Mouse (Mus musculus) hindbrain, embryonic 12.5 days (tissue): ENCODE measurements around the gene Prrt1. TPM values are rescaled to one million over a fixed set of nuclear protein-coding genes. Genes with fewer than 3 reads are reported as not detected.

Experiments used
- ATAC-seq: fragments of 200-750 bp; cut with Nextera tagmentation; 2 replicates; pipeline ENCODE4 v1.8.0; 2017; ENCODE audit warnings: moderate TSS enrichment; ENCODE audit not compliant: low FRiP score
- H3K27ac ChIP-seq: fragments of 300-500 bp; sonication (generic); 2 replicates; pipeline ENCODE4 v1.5.1; 2016; ENCODE audit warnings: mild to moderate bottlenecking
- H3K27me3 ChIP-seq: fragments of 300-500 bp; sonication (generic); 2 replicates; pipeline ENCODE4 v1.6.1; 2016; ENCODE audit warnings: mild to moderate bottlenecking
- H3K36me3 ChIP-seq: fragments of 300-500 bp; sonication (generic); 2 replicates; pipeline ENCODE4 v1.6.1; 2016; ENCODE audit warnings: mild to moderate bottlenecking
- H3K4me1 ChIP-seq: fragments of 300-500 bp; sonication (generic); 2 replicates; pipeline ENCODE4 v1.6.1; 2016
- H3K4me2 ChIP-seq: fragments of 300-500 bp; sonication (generic); replicated peaks from 2 replicates; pipeline ENCODE4 v1.6.1; 2016; ENCODE audit warnings: mild to moderate bottlenecking
- H3K4me3 ChIP-seq: fragments of 300-500 bp; sonication (generic); 2 replicates; pipeline ENCODE4 v1.5.1; 2016; ENCODE audit warnings: mild to moderate bottlenecking
- H3K9ac ChIP-seq: fragments of 300-500 bp; sonication (generic); 2 replicates; pipeline ENCODE4 v1.6.1; 2016; ENCODE audit warnings: mild to moderate bottlenecking, moderate library complexity
- H3K9me3 ChIP-seq: fragments of 300-500 bp; sonication (generic); replicated peaks from 2 replicates; pipeline ENCODE4 v1.6.1; 2016; ENCODE audit warnings: mild to moderate bottlenecking
- WGBS: fragments of 180-500 bp; shearing (Covaris S2); methylation state at CpG from one replicate; pipeline ENCODE4 v1.1.7; 2016; 5-methylcytosine and 5-hydroxymethylcytosine counted together
- polyA plus RNA-seq: library from polyadenylated mRNA; unstranded; fragments of >200 nt; fragmentation: Nextera tagmentation; extraction: Ambion mirVana; gene quantifications from 2 replicates; pipeline ENCODE4 v1.2.1, GENCODE M21; 2016

Gene Prrt1
- polyA plus RNA-seq, 1 experiment from 2014 or later: 3.1 TPM

DNA sequence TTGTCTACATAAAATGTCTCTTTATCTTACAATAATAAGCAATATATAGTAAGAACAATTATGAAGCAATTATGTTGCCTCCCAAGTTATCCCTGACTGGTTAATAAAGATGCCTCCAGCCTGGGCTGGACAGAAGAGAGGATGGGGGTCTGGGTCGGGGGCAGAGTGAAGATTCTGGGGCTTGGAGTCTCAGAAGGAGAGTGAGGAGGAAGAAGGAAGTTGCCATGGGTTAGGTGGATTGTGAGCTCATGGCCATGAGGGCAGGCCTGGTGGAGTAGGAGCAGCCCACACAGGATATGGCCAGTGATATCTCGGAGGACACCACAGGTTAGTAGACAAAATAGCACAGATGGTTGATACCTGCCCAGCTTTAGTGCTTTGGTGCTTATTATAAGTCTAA, 28.8 kb downstream of the Prrt1 start:
- no peak overlapping the region for H3K4me2 ChIP-seq
- no peak overlapping the region for H3K27ac ChIP-seq
- no peak overlapping the region for H3K9ac ChIP-seq
- H3K4me1 ChIP-seq: peaks cover 13% of the 10 kb centered on the region
- WGBS: 81% methylated on average over 2 of the region's 2 CpGs
- ATAC-seq: no peak
- H3K36me3 ChIP-seq: peaks cover 18% of the 10 kb centered on the region
- H3K9me3 ChIP-seq: no peaks in the 10 kb centered on the region
- H3K4me3 ChIP-seq: no peak overlapping the region
- peaks cover 32% of the 10 kb centered on the region for H3K27me3 ChIP-seq

DNA sequence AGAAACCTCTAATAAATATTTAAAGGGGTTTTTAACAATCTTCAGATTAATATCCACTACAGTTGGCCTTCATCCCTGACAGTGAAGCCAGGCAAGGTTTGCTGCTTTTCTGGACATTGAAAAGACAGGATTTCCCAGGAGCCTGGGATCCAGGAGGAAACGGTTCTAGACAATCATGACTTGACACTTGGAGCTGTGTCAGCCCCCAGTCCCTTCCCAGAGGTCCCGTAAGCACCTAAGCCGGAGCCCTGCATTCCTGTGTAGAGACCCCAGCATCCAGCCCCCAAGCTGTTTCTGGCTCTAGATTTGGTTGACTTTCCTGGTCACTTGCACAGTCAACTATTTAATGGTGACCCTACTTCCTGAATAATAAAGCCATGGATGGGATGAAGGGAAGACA, 29.3 kb downstream of the Prrt1 start:
- Histone ChIP-seq H3K4me1 (peaks cover 13% of the 10 kb centered on the region), H3K4me2 (no peak overlapping the region), H3K27ac (no peak overlapping the region), H3K9me3 (no peaks in the 10 kb centered on the region), H3K27me3 (peaks cover 35% of the 10 kb centered on the region), H3K9ac (no peak overlapping the region), H3K36me3 (peaks cover 14% of the 10 kb centered on the region), H3K4me3 (no peak overlapping the region)
- ATAC-seq: no peak
- WGBS: 86% methylated on average over 3 of the region's 3 CpGs

DNA sequence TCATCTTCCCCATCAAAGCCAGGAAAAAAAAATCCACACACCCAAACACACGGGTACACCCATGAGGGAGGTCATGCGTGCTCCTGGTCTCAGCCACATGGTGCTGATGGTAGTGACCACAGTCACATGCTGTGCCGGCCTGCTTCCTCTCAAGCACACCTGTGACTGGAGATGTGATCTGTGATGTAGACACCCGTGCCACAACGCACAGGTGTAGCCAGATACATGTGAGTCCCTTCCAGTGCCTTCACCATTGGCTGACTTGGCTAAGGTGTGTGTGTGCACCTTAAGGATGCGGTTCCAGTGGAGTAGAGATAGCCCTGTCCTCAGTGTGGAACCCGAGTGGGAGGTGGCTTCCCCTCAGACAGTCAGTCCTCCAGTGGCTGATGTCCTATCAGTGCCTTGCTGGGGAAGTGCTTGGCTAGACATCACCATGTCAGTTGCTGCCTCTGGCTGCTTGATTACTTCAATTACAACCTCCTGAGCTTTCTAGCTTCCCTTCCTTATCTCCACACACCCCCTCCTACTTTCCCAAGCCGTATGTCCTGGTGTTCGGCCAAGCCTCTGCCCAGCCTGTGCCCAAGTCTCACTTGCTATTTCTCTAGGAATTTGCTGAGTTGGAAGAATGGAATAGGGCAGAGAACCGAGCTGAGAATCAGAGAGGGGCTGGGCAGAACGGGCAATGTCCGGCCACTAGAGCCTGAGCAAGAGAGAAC, 30.0 kb downstream of the Prrt1 start:
- no peak overlapping the region for H3K9ac ChIP-seq
- H3K27ac ChIP-seq: no peak overlapping the region
- no peak for ATAC-seq
- peaks cover 13% of the 10 kb centered on the region for H3K4me1 ChIP-seq
- H3K36me3 ChIP-seq: peaks cover 9% of the 10 kb centered on the region
- H3K9me3 ChIP-seq: no peaks in the 10 kb centered on the region
- H3K4me2 ChIP-seq: no peak overlapping the region
- H3K27me3 ChIP-seq: peaks cover 38% of the 10 kb centered on the region
- 74% methylated on average over 12 of the region's 12 CpGs for WGBS
- H3K4me3 ChIP-seq: no peak overlapping the region

DNA sequence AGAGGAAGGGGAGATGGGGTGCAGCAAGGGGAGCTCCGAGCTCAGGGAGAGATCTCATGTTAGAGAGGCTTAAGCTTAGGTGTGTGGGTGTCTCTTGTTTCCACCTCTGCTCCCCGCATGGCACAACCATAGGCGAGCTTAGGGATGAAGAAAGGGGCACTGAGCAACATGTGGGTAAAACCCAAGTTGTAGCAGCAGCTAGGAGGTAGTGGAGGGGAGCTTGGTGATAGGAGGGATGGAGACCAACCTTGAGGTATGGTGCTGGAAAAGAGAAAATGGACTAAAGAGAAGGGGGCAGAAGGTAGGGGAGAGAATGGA, 30.5 kb downstream of the Prrt1 start:
- Histone ChIP-seq H3K4me3 (no peak overlapping the region), H3K36me3 (peaks cover 4% of the 10 kb centered on the region; the same call in 1 of the 2 replicates), H3K4me2 (no peak overlapping the region), H3K9ac (no peak overlapping the region), H3K27me3 (peaks cover 38% of the 10 kb centered on the region), H3K9me3 (no peaks in the 10 kb centered on the region), H3K27ac (no peak overlapping the region), H3K4me1 (peaks cover 13% of the 10 kb centered on the region)
- no peak for ATAC-seq
- WGBS: 65% methylated on average over 3 of the region's 3 CpGs

DNA sequence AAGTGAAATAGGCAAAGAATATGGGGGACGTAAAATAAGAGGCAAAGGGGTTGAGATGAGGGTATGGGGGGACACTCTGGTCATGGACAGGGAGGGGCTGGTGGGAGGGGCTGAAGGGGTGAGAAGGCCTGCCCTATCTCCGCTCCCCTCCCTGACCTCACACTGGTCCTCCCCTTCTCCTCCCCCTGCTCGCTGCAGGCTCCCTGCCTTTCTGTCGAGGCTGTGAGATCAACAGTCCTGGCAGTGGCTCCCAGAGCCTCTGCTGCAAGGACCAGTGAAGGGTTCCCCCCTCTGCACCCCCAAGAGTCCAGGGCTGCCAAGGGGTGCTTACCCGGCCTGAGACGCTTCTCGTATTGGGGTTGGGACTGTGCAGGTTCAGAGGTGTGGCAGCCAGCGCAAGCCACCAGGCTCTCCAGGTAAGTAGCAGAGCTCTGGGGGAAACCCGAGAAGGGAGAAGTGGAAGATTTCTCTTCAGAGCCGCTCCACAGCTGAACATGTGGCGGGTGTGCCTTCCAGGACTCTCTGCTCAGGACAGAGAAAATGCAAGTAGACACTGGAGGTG, 31.0 kb downstream of the Prrt1 start:
- peaks cover 13% of the 10 kb centered on the region for H3K4me1 ChIP-seq
- 37% methylated on average over 10 of the region's 11 CpGs for WGBS
- no peak overlapping the region for H3K27ac ChIP-seq
- ATAC-seq: no peak
- H3K4me3 ChIP-seq: no peak overlapping the region
- no peak overlapping the region for H3K4me2 ChIP-seq
- no peaks in the 10 kb centered on the region for H3K9me3 ChIP-seq
- no peaks in the 10 kb centered on the region for H3K36me3 ChIP-seq
- peaks cover 38% of the 10 kb centered on the region for H3K27me3 ChIP-seq
- no peak overlapping the region for H3K9ac ChIP-seq

DNA sequence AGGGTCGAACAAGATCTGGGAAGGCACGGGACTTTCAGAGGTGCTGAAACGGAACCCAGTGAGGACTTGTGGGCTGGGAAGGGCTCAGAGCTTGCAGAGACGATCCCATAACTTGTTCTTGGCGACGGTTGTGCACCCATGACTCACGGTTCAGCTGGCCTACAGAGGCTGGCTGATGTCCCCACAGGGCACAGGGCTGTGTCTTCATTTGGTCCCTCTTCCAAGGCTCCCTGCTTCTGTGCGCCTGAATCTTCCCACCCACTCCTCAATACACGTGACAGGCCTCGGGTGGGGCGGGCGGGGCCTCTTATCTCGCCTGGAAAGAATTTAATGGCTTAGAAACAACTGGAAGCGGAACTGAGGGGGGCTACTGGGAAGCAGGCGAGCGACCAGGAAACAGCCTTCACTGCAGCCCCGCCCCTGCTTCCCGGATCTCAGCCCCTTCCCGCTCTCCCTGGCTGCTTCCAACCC, 31.8 kb downstream of the Prrt1 start:
- 10% methylated on average over 19 of the region's 19 CpGs for WGBS
- ATAC-seq: no peak
- 0 out of 2 replicates have a peak overlapping the region, but pooled peaks have one; percentile 4 for H3K4me3 ChIP-seq
- H3K27me3 ChIP-seq: peaks cover 42% of the 10 kb centered on the region
- H3K27ac ChIP-seq: no peak overlapping the region
- H3K36me3 ChIP-seq: no peaks in the 10 kb centered on the region
- H3K9me3 ChIP-seq: no peaks in the 10 kb centered on the region
- H3K4me1 ChIP-seq: peaks cover 13% of the 10 kb centered on the region
- peak overlapping the region; percentile 29; the same call in 1 of the 2 replicates for H3K4me2 ChIP-seq
- no peak overlapping the region for H3K9ac ChIP-seq

DNA sequence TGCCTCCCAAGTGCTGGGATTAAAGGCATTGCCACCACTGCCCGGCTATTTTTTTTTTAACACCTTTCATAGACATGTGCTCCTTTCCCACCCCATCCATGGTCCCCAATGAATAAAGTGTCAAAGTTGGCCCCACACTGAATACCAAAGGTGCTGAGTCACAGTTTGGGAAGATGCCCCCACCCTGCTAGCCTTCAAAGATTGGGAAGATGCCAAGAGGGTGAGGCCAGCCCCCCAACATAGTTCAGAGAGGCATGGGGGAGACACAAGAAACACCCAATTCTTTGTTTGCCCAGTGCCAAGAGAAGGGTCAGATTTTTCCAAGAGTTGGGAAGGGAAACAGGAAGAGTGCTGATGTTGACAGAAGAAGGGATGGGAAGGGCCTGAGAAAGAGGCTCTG, 33.1 kb downstream of the Prrt1 start:
- Histone ChIP-seq H3K4me2 (no peak overlapping the region), H3K4me1 (peaks cover 10% of the 10 kb centered on the region), H3K36me3 (no peaks in the 10 kb centered on the region), H3K9ac (no peak overlapping the region), H3K27me3 (peaks cover 47% of the 10 kb centered on the region), H3K27ac (no peak overlapping the region), H3K4me3 (no peak overlapping the region), H3K9me3 (no peaks in the 10 kb centered on the region)
- WGBS: 78% methylated on average over 1 of the region's 1 CpGs
- ATAC-seq: no peak

DNA sequence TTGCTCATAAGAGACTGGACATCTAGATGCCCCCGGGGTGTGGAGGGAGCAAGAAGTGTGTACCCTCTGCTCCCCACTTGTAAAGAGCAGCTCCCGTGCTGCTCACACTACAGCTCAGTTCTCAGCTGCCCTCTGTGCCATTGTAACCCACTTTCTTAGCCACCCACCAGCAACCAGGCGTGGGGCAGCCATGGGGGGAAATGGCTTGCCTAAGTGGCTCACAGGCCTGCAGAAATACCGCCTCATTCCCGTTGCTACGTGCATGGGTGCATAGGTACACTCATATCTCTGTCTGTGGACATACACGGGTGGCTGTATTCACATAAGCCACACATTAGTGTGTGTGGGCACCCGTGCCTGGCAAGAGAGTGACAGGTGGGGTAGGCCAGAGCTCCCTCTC, 33.6 kb downstream of the Prrt1 start:
- Histone ChIP-seq H3K4me2 (no peak overlapping the region), H3K36me3 (no peaks in the 10 kb centered on the region), H3K27me3 (peaks cover 51% of the 10 kb centered on the region), H3K27ac (no peak overlapping the region), H3K4me3 (no peak overlapping the region), H3K4me1 (peaks cover 10% of the 10 kb centered on the region), H3K9me3 (no peaks in the 10 kb centered on the region), H3K9ac (no peak overlapping the region)
- 85% methylated on average over 8 of the region's 8 CpGs for WGBS
- ATAC-seq: no peak

DNA sequence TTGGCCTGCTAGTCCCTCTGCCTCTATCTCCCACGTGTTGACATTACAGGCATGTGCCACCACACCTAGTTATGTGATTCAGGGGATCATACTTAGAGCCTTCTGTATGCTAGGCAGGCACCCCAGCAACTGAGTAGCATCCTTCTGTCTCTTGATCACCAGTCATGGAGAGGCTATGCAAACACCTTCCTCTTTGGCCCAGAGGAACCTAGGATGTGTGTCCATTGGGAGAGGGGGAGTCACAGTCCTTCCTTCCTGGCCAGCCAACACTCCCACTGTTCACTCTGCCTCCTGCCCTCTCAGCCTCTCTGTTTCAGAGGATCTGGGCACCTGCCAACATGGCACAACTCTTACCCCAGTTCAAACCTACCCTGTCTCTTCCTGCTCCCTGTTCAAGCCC, 34.2 kb downstream of the Prrt1 start:
- no peaks in the 10 kb centered on the region for H3K36me3 ChIP-seq
- H3K4me2 ChIP-seq: no peak overlapping the region
- WGBS: 43% methylated on average over 1 of the region's 1 CpGs
- H3K9ac ChIP-seq: no peak overlapping the region
- peaks cover 10% of the 10 kb centered on the region for H3K4me1 ChIP-seq
- no peak overlapping the region for H3K27ac ChIP-seq
- no peak overlapping the region for H3K4me3 ChIP-seq
- peaks cover 52% of the 10 kb centered on the region for H3K27me3 ChIP-seq
- ATAC-seq: no peak
- no peaks in the 10 kb centered on the region for H3K9me3 ChIP-seq

DNA sequence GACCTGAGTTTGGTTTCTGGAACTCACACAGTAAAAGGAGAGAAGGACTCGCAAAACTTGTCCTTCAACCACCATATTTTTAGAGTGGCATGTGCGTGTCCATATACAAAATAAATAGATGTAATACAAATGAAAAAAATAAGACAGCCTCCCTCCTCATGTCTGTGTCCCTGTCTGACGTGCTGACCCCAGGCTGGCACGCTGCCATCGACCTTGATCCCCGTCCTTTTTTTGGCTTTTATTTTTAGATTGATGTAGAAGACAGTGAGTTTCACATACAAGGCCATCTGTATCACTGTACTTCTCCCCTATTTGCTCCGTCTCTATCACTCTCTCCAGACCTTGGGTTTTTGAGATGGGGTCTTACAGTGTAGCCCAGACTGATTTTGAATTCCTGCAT, 35.1 kb downstream of the Prrt1 start:
- peaks cover 54% of the 10 kb centered on the region for H3K27me3 ChIP-seq
- 82% methylated on average over 7 of the region's 7 CpGs for WGBS

DNA sequence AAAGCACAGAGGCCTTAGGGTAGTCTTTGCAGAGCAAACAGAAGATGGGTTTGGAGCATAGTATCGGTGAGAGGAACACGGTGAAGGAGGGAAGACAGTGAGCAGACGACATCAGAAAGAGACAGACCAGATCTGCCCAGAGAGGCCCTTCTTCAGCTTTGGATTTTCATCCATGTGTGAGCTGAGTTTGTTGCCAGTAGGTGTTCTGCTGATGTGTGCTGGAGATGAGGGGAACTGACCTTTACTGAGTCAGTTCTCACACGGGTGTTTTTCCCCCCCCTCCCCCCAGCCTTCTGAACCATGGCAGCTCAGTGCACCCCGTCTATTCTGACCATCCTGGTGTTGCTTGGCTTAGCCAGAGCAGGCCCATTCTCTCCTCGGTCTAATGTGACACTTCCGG, 40.9 kb downstream of the Prrt1 start, which contains the start of gene Tnxb:
Tnxb (plus strand) TSS at position 301 of the 400 bp plus-strand sequence.
- peak within 1 kb of the TSS; percentile 64 for H3K4me2 ChIP-seq
- H3K4me1 ChIP-seq: peaks cover 17% of the 10 kb centered on the region
- ATAC-seq: no peak
- WGBS: 66% methylated on average over 7 of the region's 7 CpGs
- peak within 1 kb of the TSS; percentile 34 for H3K4me3 ChIP-seq
- H3K27me3 ChIP-seq: peaks cover 74% of the 10 kb centered on the region
- no peak within 1 kb of the TSS for H3K27ac ChIP-seq
- H3K36me3 ChIP-seq: no peaks in the 10 kb centered on the region
- peak within 1 kb of the TSS; percentile 33; the same call in 1 of the 2 replicates for H3K9ac ChIP-seq
- H3K9me3 ChIP-seq: no peaks in the 10 kb centered on the region

More for the DNA sequence above, 35.1 kb downstream of the Prrt1 start:
- Histone ChIP-seq H3K9me3 (no peaks in the 10 kb centered on the region), H3K4me2 (no peak overlapping the region), H3K27ac (no peak overlapping the region), H3K4me1 (peaks cover 10% of the 10 kb centered on the region), H3K4me3 (no peak overlapping the region), H3K9ac (no peak overlapping the region), H3K36me3 (no peaks in the 10 kb centered on the region)
- no peak for ATAC-seq

DNA sequence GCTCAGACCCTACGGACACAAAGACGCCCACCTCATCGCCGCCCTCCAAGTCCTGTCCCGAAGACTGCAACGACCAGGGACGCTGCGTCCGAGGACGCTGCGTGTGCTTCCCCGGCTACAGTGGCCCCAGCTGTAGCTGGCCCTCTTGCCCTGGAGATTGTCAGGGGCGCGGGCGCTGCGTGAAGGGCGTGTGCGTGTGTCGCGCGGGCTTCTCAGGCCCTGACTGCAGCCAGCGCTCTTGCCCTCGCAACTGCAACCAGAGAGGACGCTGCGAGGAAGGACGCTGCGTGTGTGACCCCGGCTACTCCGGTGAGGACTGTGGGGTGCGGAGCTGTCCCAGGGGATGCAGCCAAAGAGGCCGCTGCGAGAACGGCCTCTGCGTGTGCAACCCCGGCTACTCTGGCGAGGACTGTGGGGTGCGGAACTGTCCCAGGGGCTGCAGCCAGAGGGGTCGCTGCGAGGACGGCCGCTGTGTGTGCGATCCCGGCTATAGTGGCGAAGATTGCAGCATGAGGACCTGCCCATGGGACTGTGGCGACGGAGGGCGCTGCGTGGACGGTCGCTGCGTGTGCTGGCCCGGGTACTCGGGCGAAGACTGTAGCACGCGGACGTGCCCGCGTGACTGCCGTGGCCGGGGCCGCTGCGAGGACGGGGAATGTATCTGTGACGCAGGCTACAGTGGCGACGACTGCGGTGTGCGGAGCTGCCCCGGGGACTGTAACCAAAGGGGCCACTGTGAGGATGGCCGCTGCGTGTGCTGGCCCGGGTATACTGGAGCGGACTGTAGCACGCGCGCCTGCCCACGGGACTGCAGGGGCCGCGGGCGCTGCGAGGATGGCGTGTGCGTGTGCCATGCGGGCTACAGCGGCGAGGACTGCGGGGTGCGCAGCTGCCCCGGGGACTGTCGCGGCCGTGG, 42.1 kb downstream of the Prrt1 start:
- Histone ChIP-seq H3K36me3 (no peaks in the 10 kb centered on the region), H3K4me1 (peaks cover 17% of the 10 kb centered on the region), H3K27me3 (peaks cover 82% of the 10 kb centered on the region), H3K9ac (peak overlapping the region; percentile 33; the same call in 1 of the 2 replicates), H3K27ac (no peak overlapping the region), H3K4me2 (peak overlapping the region; percentile 64), H3K4me3 (peak overlapping the region; percentile 34), H3K9me3 (no peaks in the 10 kb centered on the region)
- peak; percentile 43; the same call in 1 of the 2 replicates for ATAC-seq
- WGBS: 7% methylated on average over 91 of the region's 93 CpGs
